Mouse (Mus musculus): ENCODE measurements around the gene Pxdc1. TPM values are rescaled to one million over a fixed set of nuclear protein-coding genes. Genes with fewer than 3 reads are reported as not detected.
A peak's percentile ranks its signal among the peaks of the same experiment; 100 is the strongest.

Pxdc1 gene
- total RNA-seq, 2 experiments from 2014 or later = not detected

GRCm38 (mm10) chr13:34652016-34652352, 1.3 kb downstream of the Pxdc1 start:
- peak; percentile 21 for ATAC-seq (replicated peaks; ENCODE audit: poor library complexity, severe bottlenecking)

- ATAC-seq (replicated peaks; ENCODE audit: poor library complexity, severe bottlenecking) = no peak
These were observed 1.8 kb downstream of the Pxdc1 start for GRCm38 (mm10) chr13:34651474-34651991.

GRCm38 (mm10) chr13:34650953-34651352, 2.3 kb downstream of the Pxdc1 start:
- ATAC-seq (replicated peaks; ENCODE audit: poor library complexity, severe bottlenecking) = no peak

- ATAC-seq (replicated peaks; ENCODE audit: poor library complexity, severe bottlenecking) = no peak
These were observed 2.9 kb downstream of the Pxdc1 start for GRCm38 (mm10) chr13:34650371-34650770.

GRCm38 (mm10) chr13:34647751-34648150, 5.5 kb downstream of the Pxdc1 start:
- no peak for ATAC-seq (replicated peaks; ENCODE audit: poor library complexity, severe bottlenecking)

- no peak for ATAC-seq (replicated peaks; ENCODE audit: poor library complexity, severe bottlenecking)
These were observed 6.1 kb downstream of the Pxdc1 start for GRCm38 (mm10) chr13:34647221-34647620.

- ATAC-seq (replicated peaks; ENCODE audit: poor library complexity, severe bottlenecking) = no peak
These were observed 7.0 kb downstream of the Pxdc1 start for GRCm38 (mm10) chr13:34646240-34646750.

- no peak for ATAC-seq (replicated peaks; ENCODE audit: poor library complexity, severe bottlenecking)
These were observed 7.8 kb downstream of the Pxdc1 start for GRCm38 (mm10) chr13:34645519-34645918.

- ATAC-seq (replicated peaks; ENCODE audit: poor library complexity, severe bottlenecking) = no peak
These were observed 8.9 kb downstream of the Pxdc1 start for GRCm38 (mm10) chr13:34644401-34644800.

- no peak for ATAC-seq (replicated peaks; ENCODE audit: poor library complexity, severe bottlenecking)
These were observed 9.4 kb downstream of the Pxdc1 start for GRCm38 (mm10) chr13:34643926-34644325.

- ATAC-seq (replicated peaks; ENCODE audit: poor library complexity, severe bottlenecking) = peak; percentile 74
These were observed 10.1 kb downstream of the Pxdc1 start for GRCm38 (mm10) chr13:34642941-34643875.

- no peak for ATAC-seq (replicated peaks; ENCODE audit: poor library complexity, severe bottlenecking)
These were observed 12.2 kb downstream of the Pxdc1 start for GRCm38 (mm10) chr13:34641066-34641465.

GRCm38 (mm10) chr13:34635978-34636377, 17.3 kb downstream of the Pxdc1 start:
- peak; percentile 61 for ATAC-seq (replicated peaks; ENCODE audit: poor library complexity, severe bottlenecking)

GRCm38 (mm10) chr13:34630319-34630718, 23.0 kb downstream of the Pxdc1 start:
- no peak for ATAC-seq (replicated peaks; ENCODE audit: poor library complexity, severe bottlenecking)

- ATAC-seq (replicated peaks; ENCODE audit: poor library complexity, severe bottlenecking) = no peak
These were observed 23.5 kb downstream of the Pxdc1 start for GRCm38 (mm10) chr13:34629741-34630140.

GRCm38 (mm10) chr13:34627446-34627845, 25.8 kb downstream of the Pxdc1 start:
- no peak for ATAC-seq (replicated peaks; ENCODE audit: poor library complexity, severe bottlenecking)

- ATAC-seq (replicated peaks; ENCODE audit: poor library complexity, severe bottlenecking) = no peak
These were observed 28.9 kb downstream of the Pxdc1 start for GRCm38 (mm10) chr13:34624414-34624813.

GRCm38 (mm10) chr13:34612402-34612801, 40.9 kb downstream of the Pxdc1 start:
- ATAC-seq (replicated peaks; ENCODE audit: poor library complexity, severe bottlenecking) = no peak

GRCm38 (mm10) chr13:34609711-34610110, 43.6 kb downstream of the Pxdc1 start:
- no peak for ATAC-seq (replicated peaks; ENCODE audit: poor library complexity, severe bottlenecking)

- no peak for ATAC-seq (replicated peaks; ENCODE audit: poor library complexity, severe bottlenecking)
These were observed 46.2 kb downstream of the Pxdc1 start for GRCm38 (mm10) chr13:34607079-34607478.

GRCm38 (mm10) chr13:34605884-34606283, 47.4 kb downstream of the Pxdc1 start:
- ATAC-seq (replicated peaks; ENCODE audit: poor library complexity, severe bottlenecking) = no peak

GRCm38 (mm10) chr13:34605206-34605605, 48.1 kb downstream of the Pxdc1 start:
- no peak for ATAC-seq (replicated peaks; ENCODE audit: poor library complexity, severe bottlenecking)

Data from granulocyte monocyte progenitor cell, adult 5-6 weeks (primary cell).